Mouse (Mus musculus) frontal cortex, postnatal 10 days (tissue): Measurements from ENCODE around the gene Olfr347.

Experiments
- DNase-seq, 2 experiments: peaks; one replicate each; pipeline ENCODE4 v3.0.0; 2022; ENCODE audit warnings: low spot score in 2 of 2, mixed read lengths in 1 of 2

The Olfr347 gene

GRCm38 (mm10) chr2:36731602-36732001 is at the start of gene Olfr347:
Gene Olfr347, plus strand, starts transcription at chr2:36731902.
- no peak for DNase-seq

GRCm38 (mm10) chr2:36685488-36685887 is 46.2 kb upstream of the Olfr347 start, which contains the start of gene Olfr346:
Gene Olfr346, plus strand, starts transcription at chr2:36685788.
- DNase-seq: no peak

GRCm38 (mm10) chr2:36736226-36736625 is 4.5 kb downstream of the Olfr347 start:
- no peak for DNase-seq

- no peak for DNase-seq
Measured at GRCm38 (mm10) chr2:36783976-36784375, 52.3 kb downstream of the Olfr347 start, which contains the start of gene Olfr348. Gene Olfr348, plus strand, starts transcription at chr2:36784276.
